Mouse (Mus musculus) liver, postnatal 0 days (tissue): Measurements from ENCODE around the gene Olfr818. TPM values are rescaled to one million over a fixed set of nuclear protein-coding genes. Genes with fewer than 3 reads are reported as not detected.
"Not testable (repeated sequence)": the region's sequence is repeated elsewhere in the genome, so short reads cannot be mapped to it uniquely, and the experiment has no call there.

ENCODE experiments used
- ATAC-seq: fragments of 200-750 bp; cut with Nextera tagmentation; 2 replicates; pipeline ENCODE4 v1.8.0; 2017; ENCODE audit warnings: mild to moderate bottlenecking, moderate library complexity
- DNase-seq: peaks from one replicate; pipeline ENCODE4 v3.0.0-alpha.2; 2016
- H3K27ac ChIP-seq: fragments of 300-500 bp; sonication (generic); 2 replicates; pipeline ENCODE4 v1.5.1; 2014; ENCODE audit warnings: antibody characterized with exemption, moderate library complexity, mild to moderate bottlenecking, low read depth
- H3K27me3 ChIP-seq: fragments of 300-500 bp; sonication (generic); 2 replicates; pipeline ENCODE4 v1.6.1; 2014; ENCODE audit warnings: low read length, control low read depth, mixed read lengths; ENCODE audit not compliant: insufficient read depth
- H3K36me3 ChIP-seq: fragments of 300-500 bp; sonication (generic); replicated peaks from 2 replicates; pipeline ENCODE4 v1.6.1; 2014; ENCODE audit warnings: mild to moderate bottlenecking, control low read depth, low read length, moderate library complexity, mixed read lengths; ENCODE audit not compliant: insufficient read depth
- H3K4me1 ChIP-seq: fragments of 300-500 bp; sonication (generic); 2 replicates; pipeline ENCODE4 v1.6.1; 2014; ENCODE audit warnings: antibody characterized with exemption, mild to moderate bottlenecking, control low read depth; ENCODE audit not compliant: insufficient read depth
- H3K4me2 ChIP-seq: fragments of 300-500 bp; sonication (generic); 2 replicates; pipeline ENCODE4 v1.6.1; 2014; ENCODE audit warnings: low read depth, mild to moderate bottlenecking, low read length, moderate library complexity, mixed read lengths
- H3K4me3 ChIP-seq: fragments of 300-500 bp; sonication (generic); 2 replicates; pipeline ENCODE4 v1.5.1; 2014; ENCODE audit warnings: low read depth, low read length
- H3K9ac ChIP-seq: fragments of 300-500 bp; sonication (generic); replicated peaks from 2 replicates; pipeline ENCODE4 v1.6.1; 2014; ENCODE audit warnings: mild to moderate bottlenecking, moderate library complexity
- H3K9me3 ChIP-seq: fragments of 300-500 bp; sonication (generic); 2 replicates; pipeline ENCODE4 v1.6.1; 2016; ENCODE audit warnings: mild to moderate bottlenecking, control low read depth, low read length, mixed read lengths
- CTCF ChIP-seq: sonication (generic); IDR thresholded peaks from 2 replicates; pipeline ENCODE4 v1.5.1; 2016; ENCODE audit warnings: antibody characterized with exemption, low read depth
- EP300 ChIP-seq: IDR thresholded peaks from 2 replicates; pipeline ENCODE4 v1.6.1; 2016; ENCODE audit warnings: antibody characterized with exemption, low read depth, mild to moderate bottlenecking
- WGBS: fragments of 180-500 bp; shearing (Covaris S2); extraction: QIAGEN DNeasy Blood & Tissue Kit; methylation state at CpG from one replicate; pipeline ENCODE4 v1.1.7; 2014; ENCODE audit not compliant: insufficient replicate concordance; 5-methylcytosine and 5-hydroxymethylcytosine counted together
- polyA plus RNA-seq: library from polyadenylated mRNA; unstranded; fragments of >200 nt; fragmentation: Nextera tagmentation; extraction: Ambion mirVana; gene quantifications from 2 replicates; pipeline ENCODE4 v1.2.1, GENCODE M21; 2015

Gene Olfr818
- polyA plus RNA-seq, 1 experiment from 2014 or later, result not detected

DNA sequence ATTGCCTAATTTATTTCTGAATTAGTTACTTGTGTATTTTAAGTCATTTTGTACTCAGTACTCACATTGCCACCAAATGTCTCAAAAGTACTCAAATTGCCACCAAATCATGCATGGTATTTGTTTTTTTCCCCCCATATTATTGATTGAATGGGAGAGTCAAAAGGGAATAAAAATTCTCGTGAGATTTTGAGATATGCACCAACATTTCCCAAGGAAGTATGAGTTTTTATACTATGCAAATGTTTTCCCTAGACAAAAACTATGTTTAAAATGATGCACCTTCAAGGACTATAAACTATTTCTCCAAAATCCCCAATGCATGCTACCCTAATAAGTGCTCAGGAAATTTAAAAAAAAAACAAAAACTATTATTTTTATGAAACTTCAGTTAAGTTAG lies 33.4 kb downstream of the Olfr818 start, which contains the start of gene Olfr816:
TSS of gene Olfr816 (minus strand) at position 101 of the 400 bp plus-strand sequence.
- Histone ChIP-seq H3K4me1 (no peaks in the 10 kb centered on the region), H3K4me2 (no peak within 1 kb of the TSS), H3K9ac (no peak within 1 kb of the TSS), H3K36me3 (no peaks in the 10 kb centered on the region), H3K27ac (no peak within 1 kb of the TSS), H3K27me3 (no peaks in the 10 kb centered on the region), H3K4me3 (no peak within 1 kb of the TSS), H3K9me3 (no peaks in the 10 kb centered on the region)
- TF ChIP-seq CTCF, result no peak
- no peak for TF ChIP-seq EP300
- DNase-seq (no peak), ATAC-seq (no peak)
- 36% methylated on average over 1 of the region's 1 CpGs for WGBS

DNA sequence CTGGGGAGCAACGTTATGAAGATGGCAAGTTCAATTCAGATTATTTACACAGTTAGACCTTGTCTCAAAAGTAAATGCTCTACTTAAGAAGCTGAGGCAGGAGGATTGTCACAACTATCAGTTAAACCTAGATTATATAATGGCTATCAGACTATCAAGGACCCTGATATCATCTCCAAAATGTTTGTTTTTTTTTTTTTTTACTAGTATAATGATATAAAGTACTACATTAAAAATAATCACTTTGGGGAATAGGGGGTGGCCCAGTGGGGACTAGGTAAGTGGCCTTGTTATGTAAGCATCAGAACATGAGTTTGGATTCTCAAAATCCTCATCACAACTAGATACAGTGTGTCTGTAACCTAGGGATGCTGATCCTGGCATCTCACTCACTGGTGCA lies 43.1 kb downstream of the Olfr818 start, which contains the start of gene Olfr815:
TSS of gene Olfr815 (minus strand) at position 101 of the 400 bp plus-strand sequence.
- no CpG with 5 or more reads among the region's 1 CpGs for WGBS
- H3K9ac ChIP-seq, DNase-seq: not testable (repeated sequence)

More for the DNA sequence above, 43.1 kb downstream of the Olfr818 start, which contains the start of gene Olfr815:
- H3K36me3 ChIP-seq, H3K4me2 ChIP-seq, ATAC-seq, H3K27me3 ChIP-seq, H3K9me3 ChIP-seq, H3K27ac ChIP-seq, H3K4me1 ChIP-seq, H3K4me3 ChIP-seq: not testable (repeated sequence)

Other genes starting within 250 kb of the Olfr818 start
- not detected in 2 replicates for gene Olfr804, start 245.9 kb downstream of the Olfr818 start, polyA plus RNA-seq
- not detected in 2 replicates for gene Olfr805, start 219.7 kb downstream of the Olfr818 start, polyA plus RNA-seq
- not detected in 2 replicates for gene Olfr806, start 207.2 kb downstream of the Olfr818 start, polyA plus RNA-seq
- not detected in 2 replicates for gene Olfr807, start 191.3 kb downstream of the Olfr818 start, polyA plus RNA-seq
- gene Olfr808, start 183.6 kb downstream of the Olfr818 start, polyA plus RNA-seq, result not detected in 2 replicates
- not detected in 2 replicates for gene Olfr809, start 174.5 kb downstream of the Olfr818 start, polyA plus RNA-seq
- gene Olfr810, start 154.2 kb downstream of the Olfr818 start, polyA plus RNA-seq, result not detected in 2 replicates
- gene Olfr811, start 144.7 kb downstream of the Olfr818 start, polyA plus RNA-seq, result not detected in 2 replicates
- not detected in 2 replicates for gene Olfr812, start 103.0 kb downstream of the Olfr818 start, polyA plus RNA-seq
- not detected in 2 replicates for gene Olfr813, start 93.7 kb downstream of the Olfr818 start, polyA plus RNA-seq
- gene Olfr814, start 69.2 kb downstream of the Olfr818 start, polyA plus RNA-seq, result not detected in 2 replicates
- not detected in 2 replicates for gene Olfr815, start 43.2 kb downstream of the Olfr818 start, polyA plus RNA-seq
- gene Olfr816, start 33.5 kb downstream of the Olfr818 start, polyA plus RNA-seq, result not detected in 2 replicates
- not detected in 2 replicates for gene Olfr819, start 18.2 kb upstream of the Olfr818 start, polyA plus RNA-seq
- gene Olfr247, start 27.0 kb upstream of the Olfr818 start, polyA plus RNA-seq, result not detected in 2 replicates
- not detected in 2 replicates for gene Gm10310, start 36.0 kb upstream of the Olfr818 start, polyA plus RNA-seq
- gene Olfr820, start 63.5 kb upstream of the Olfr818 start, polyA plus RNA-seq, result not detected in 2 replicates
- not detected in 2 replicates for gene Olfr821, start 81.2 kb upstream of the Olfr818 start, polyA plus RNA-seq
- gene Olfr822, start 122.1 kb upstream of the Olfr818 start, polyA plus RNA-seq, result not detected in 2 replicates
- not detected in 2 replicates for gene Olfr823, start 166.3 kb upstream of the Olfr818 start, polyA plus RNA-seq
- gene Olfr824, start 180.9 kb upstream of the Olfr818 start, polyA plus RNA-seq, result 0.02 and 0.04 TPM in 2 replicates
- not detected in 2 replicates for gene Olfr825, start 217.7 kb upstream of the Olfr818 start, polyA plus RNA-seq
- gene Olfr826, start 235.1 kb upstream of the Olfr818 start, polyA plus RNA-seq, result not detected in 2 replicates